Mouse (Mus musculus) liver, adult 2 months (tissue): Measurements from ENCODE around the gene Nell2. TPM values are rescaled to one million over a fixed set of nuclear protein-coding genes. Genes with fewer than 3 reads are reported as not detected.
"Not testable (repeated sequence)": the region's sequence is repeated elsewhere in the genome, so short reads cannot be mapped to it uniquely, and the experiment has no call there.

Experiments used
- DNase-seq: peaks from one replicate; pipeline ENCODE4 v3.0.0-alpha.2; 2011; ENCODE audit warnings: low read depth, low spot score; ENCODE audit errors: extremely low read depth
- H3K27ac ChIP-seq: fragments of 200-500 bp; replicated peaks from 2 replicates; pipeline ENCODE4 v1.5.1; 2012; ENCODE audit warnings: low read depth, mild to moderate bottlenecking, control low read depth, inconsistent platforms, low read length; ENCODE audit not compliant: insufficient read depth
- H3K27me3 ChIP-seq: fragments of 200-500 bp; 2 replicates; pipeline ENCODE4 v1.6.1; 2012; ENCODE audit warnings: mild to moderate bottlenecking, moderate library complexity, low read length, inconsistent platforms; ENCODE audit not compliant: control insufficient read depth, insufficient read depth
- H3K36me3 ChIP-seq: fragments of 200-500 bp; 2 replicates; pipeline ENCODE4 v1.6.1; 2012; ENCODE audit warnings: low read length, inconsistent platforms; ENCODE audit not compliant: control insufficient read depth, insufficient read depth
- H3K4me1 ChIP-seq: fragments of 200-500 bp; 2 replicates; pipeline ENCODE4 v1.6.1; 2011; ENCODE audit warnings: low read length; ENCODE audit not compliant: control insufficient read depth, insufficient read depth
- H3K4me3 ChIP-seq: fragments of 200-500 bp; 2 replicates; pipeline ENCODE4 v1.5.1; 2011; ENCODE audit warnings: low read depth, mild to moderate bottlenecking, control low read depth, low read length, moderate library complexity; ENCODE audit not compliant: insufficient read depth
- H3K79me2 ChIP-seq: fragments of 200-500 bp; 2 replicates; pipeline ENCODE4 v1.6.1; 2012; ENCODE audit warnings: inconsistent platforms, mild to moderate bottlenecking, low read length, moderate library complexity; ENCODE audit not compliant: control insufficient read depth, insufficient read depth
- H3K9ac ChIP-seq: fragments of 200-500 bp; 2 replicates; pipeline ENCODE4 v1.6.1; 2012; ENCODE audit warnings: low read depth, mild to moderate bottlenecking, control low read depth, inconsistent platforms, low read length
- CTCF ChIP-seq: fragments of 200-500 bp; IDR thresholded peaks from 2 replicates; pipeline ENCODE4 v1.5.1; 2011; ENCODE audit warnings: low read depth, low read length, control low read depth
- POLR2A ChIP-seq: fragments of 200-500 bp; IDR thresholded peaks from 2 replicates; pipeline ENCODE4 v1.6.1; 2011; ENCODE audit warnings: low read length, control low read depth; ENCODE audit not compliant: insufficient read depth; ENCODE audit errors: extremely low read depth
- WGBS: fragments of 180-500 bp; shearing (Covaris S2); methylation state at CpG from one replicate; pipeline ENCODE4 v1.1.7; 2018; 5-methylcytosine and 5-hydroxymethylcytosine counted together
- polyA plus RNA-seq: library from polyadenylated mRNA; depleted of rRNA; stranded (reverse); fragments of >200 nt; gene quantifications from 2 replicates; pipeline ENCODE4 v1.2.3, GENCODE M21; 2012
- total RNA-seq: library from RNA; depleted of rRNA; stranded (reverse); fragments of >200 nt; gene quantifications from 2 replicates; pipeline ENCODE4 v1.2.3, GENCODE M21; 2014

Gene Nell2
- total and polyA plus RNA-seq, 2 experiments: not detected

DNA sequence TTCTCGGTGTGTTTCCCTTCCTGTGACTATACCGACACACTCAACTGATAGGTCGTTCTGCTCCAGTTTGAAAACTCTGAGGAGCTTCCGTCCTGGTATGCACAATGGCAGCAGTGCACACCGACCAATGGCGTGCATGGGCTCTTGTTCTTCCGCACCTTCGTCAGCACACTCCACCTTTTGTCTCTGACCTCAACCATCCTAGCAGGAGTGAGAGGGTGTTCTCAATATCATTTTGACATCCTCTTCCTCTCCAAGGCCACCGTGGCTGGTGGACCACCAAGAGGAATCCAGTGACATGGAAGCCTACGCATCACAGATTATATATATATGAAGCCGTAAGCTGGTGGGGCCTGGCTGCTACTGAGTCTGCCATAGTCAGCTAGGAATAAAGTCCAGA, 282.8 kb downstream of the Nell2 start:
- Histone ChIP-seq H3K79me2 (no peaks in the 10 kb centered on the region), H3K9ac (no peak overlapping the region), H3K4me1 (no peaks in the 10 kb centered on the region), H3K36me3 (no peaks in the 10 kb centered on the region), H3K27ac (no peak overlapping the region), H3K27me3 (no peaks in the 10 kb centered on the region), H3K4me3 (no peak overlapping the region)
- 87% methylated on average over 11 of the region's 11 CpGs for WGBS
- TF ChIP-seq POLR2A (no peak), CTCF (no peak)
- no peak for DNase-seq

DNA sequence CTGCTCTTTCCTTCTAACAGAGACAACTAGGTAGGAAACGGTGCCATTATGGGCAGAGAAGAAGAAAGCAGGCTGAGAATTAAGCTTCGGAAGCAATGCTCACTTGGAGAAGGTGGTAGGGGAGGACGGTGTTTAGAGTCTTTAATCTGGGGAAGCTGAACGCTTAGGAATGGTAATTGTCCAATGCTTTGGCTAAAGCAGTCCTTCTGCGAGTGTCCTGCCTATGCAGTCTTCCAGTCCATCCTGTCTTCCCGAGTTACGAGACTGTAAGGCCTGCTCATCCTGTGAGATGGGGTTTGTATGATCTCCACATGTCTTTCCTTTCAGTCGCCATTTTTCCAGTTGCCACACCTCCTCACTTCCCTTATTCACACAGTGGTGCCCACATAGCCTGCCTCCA, 284.5 kb downstream of the Nell2 start:
- no peaks in the 10 kb centered on the region for H3K4me1 ChIP-seq
- H3K27ac ChIP-seq: no peak overlapping the region
- no peaks in the 10 kb centered on the region for H3K36me3 ChIP-seq
- no peak overlapping the region for H3K4me3 ChIP-seq
- no peaks in the 10 kb centered on the region for H3K79me2 ChIP-seq
- H3K9ac ChIP-seq: no peak overlapping the region
- no peak for DNase-seq
- no peaks in the 10 kb centered on the region for H3K27me3 ChIP-seq
- whole genome bisulfite sequencing: 78% methylated on average over 8 of the region's 8 CpGs
- no peak for TF ChIP-seq CTCF
- no peak for TF ChIP-seq POLR2A

DNA sequence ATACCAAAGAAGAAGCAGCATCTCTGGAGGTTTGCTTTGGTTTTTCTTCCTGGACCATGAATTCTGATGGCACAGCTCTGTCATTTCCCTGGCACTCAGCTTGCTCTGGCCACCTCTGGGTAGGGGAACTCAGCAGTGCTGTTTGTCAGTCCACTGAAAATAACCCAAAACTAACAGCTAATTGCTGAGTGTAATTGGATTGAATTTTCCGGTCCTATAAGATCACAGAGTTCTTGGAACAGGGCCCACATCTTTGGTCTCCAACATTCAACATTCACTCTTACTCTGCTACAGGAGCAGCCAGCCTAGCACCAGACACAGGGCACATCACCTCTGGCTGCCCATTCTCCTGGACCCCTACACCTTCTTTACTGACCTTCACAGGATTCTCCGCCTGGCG, 287.2 kb downstream of the Nell2 start:
- no peaks in the 10 kb centered on the region for H3K36me3 ChIP-seq
- no peak for DNase-seq
- H3K27me3 ChIP-seq: no peaks in the 10 kb centered on the region
- no peak overlapping the region for H3K9ac ChIP-seq
- H3K27ac ChIP-seq: no peak overlapping the region
- no peaks in the 10 kb centered on the region for H3K79me2 ChIP-seq
- no peak overlapping the region for H3K4me3 ChIP-seq
- no peak for TF ChIP-seq CTCF
- TF ChIP-seq POLR2A: no peak
- H3K4me1 ChIP-seq: no peaks in the 10 kb centered on the region
- WGBS: 91% methylated on average over 3 of the region's 3 CpGs

DNA sequence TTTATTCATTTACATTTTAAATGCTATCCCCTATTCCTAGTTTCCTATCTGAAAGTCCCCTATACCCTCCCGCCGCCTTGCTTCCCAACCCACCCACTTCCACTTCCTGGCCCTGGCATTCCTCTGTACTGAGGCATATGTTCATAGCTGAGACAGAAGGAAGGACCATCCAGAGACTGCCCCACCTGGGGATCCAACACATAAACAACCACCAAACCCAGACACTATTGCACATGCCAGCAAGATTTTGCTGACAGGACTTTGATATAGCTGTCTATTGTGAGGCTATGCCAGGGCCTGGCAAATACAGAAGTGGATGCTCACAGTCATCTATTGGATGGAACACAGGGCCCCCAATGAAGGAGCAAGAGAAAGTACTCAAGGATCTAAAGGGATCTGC, 291.3 kb downstream of the Nell2 start:
- not testable (repeated sequence) for H3K27me3 ChIP-seq, H3K4me1 ChIP-seq, DNase-seq, H3K27ac ChIP-seq, H3K79me2 ChIP-seq, H3K36me3 ChIP-seq, H3K9ac ChIP-seq, H3K4me3 ChIP-seq
- WGBS: 97% methylated on average over 2 of the region's 2 CpGs

DNA sequence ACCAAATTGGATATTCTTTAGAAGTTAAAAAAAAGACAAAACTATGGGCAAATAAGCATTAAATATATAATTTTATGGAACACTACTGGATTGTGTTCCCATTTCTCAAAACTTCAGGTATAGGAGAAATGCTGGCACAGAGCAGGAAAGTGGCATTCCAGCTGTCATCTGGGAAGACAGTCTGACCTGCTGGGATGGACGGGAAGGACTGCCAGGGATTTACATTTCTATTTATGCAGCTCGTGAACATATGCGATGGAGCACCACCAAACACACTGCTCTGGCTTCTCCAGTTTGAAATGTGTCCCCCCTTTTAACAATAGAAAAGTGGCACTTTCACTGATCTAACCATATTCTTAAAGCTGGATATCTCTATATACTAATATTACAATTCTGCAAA, 291.9 kb downstream of the Nell2 start:
- Histone ChIP-seq H3K27ac (no peak overlapping the region), H3K4me1 (no peaks in the 10 kb centered on the region), H3K27me3 (no peaks in the 10 kb centered on the region), H3K9ac (no peak overlapping the region), H3K79me2 (no peaks in the 10 kb centered on the region), H3K36me3 (no peaks in the 10 kb centered on the region), H3K4me3 (no peak overlapping the region)
- WGBS: 91% methylated on average over 3 of the region's 3 CpGs
- no peak for DNase-seq
- TF ChIP-seq POLR2A: no peak
- TF ChIP-seq CTCF: no peak

DNA sequence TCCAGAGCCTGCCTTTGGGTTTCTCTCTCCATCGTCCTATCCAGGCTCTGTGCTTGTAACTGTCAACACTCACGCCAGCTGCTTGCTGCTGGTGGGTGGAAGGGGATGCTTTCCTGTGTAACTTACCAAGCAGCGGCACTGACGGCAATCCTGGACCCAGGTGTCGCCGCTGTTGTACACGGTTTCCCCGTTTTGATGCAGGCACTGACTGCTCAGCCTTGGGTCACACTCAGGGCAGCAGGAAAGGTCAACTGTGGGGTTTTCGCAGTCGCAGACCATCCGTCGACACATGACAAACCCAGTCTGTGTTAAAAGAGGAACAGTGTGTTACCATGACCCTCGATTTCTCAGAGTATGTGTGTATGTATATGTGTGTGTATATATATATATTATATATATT, 297.2 kb downstream of the Nell2 start:
- Histone ChIP-seq H3K36me3 (no peaks in the 10 kb centered on the region), H3K4me1 (no peaks in the 10 kb centered on the region)
- TF ChIP-seq POLR2A: no peak
- no peak for TF ChIP-seq CTCF

More for the DNA sequence above, 297.2 kb downstream of the Nell2 start:
- Histone ChIP-seq H3K4me3 (no peak overlapping the region), H3K79me2 (no peaks in the 10 kb centered on the region), H3K27me3 (no peaks in the 10 kb centered on the region; the same call in 1 of the 2 replicates), H3K27ac (no peak overlapping the region), H3K9ac (no peak overlapping the region)
- WGBS: 86% methylated on average over 13 of the region's 13 CpGs
- DNase-seq: no peak
